Mouse (Mus musculus) liver, embryonic 14.5 days (tissue): Measurements from ENCODE around the gene Dnm1. TPM values are rescaled to one million over a fixed set of nuclear protein-coding genes. Genes with fewer than 3 reads are reported as not detected.

Experiments
- ATAC-seq: fragments of 200-750 bp; cut with Nextera tagmentation; 2 replicates; pipeline ENCODE4 v1.8.0; 2017; ENCODE audit warnings: moderate number of reproducible peaks, mild to moderate bottlenecking, moderate library complexity; ENCODE audit not compliant: insufficient read depth
- DNase-seq, 3 experiments: peaks; one replicate each; pipeline ENCODE4 v3.0.0-alpha.2; 2012 to 2013; ENCODE audit warnings: low read depth in 3 of 3, low spot score in 3 of 3
- H3K27ac ChIP-seq: fragments of 300-500 bp; sonication (generic); 2 replicates; pipeline ENCODE4 v1.5.1; 2014; ENCODE audit warnings: moderate library complexity, mild to moderate bottlenecking, control low read depth, inconsistent platforms
- H3K27me3 ChIP-seq: fragments of 300-500 bp; sonication (generic); 2 replicates; pipeline ENCODE4 v1.6.1; 2014; ENCODE audit warnings: mild to moderate bottlenecking, low read length, moderate library complexity; ENCODE audit not compliant: control insufficient read depth, insufficient read depth
- H3K36me3 ChIP-seq: fragments of 300-500 bp; sonication (generic); replicated peaks from 2 replicates; pipeline ENCODE4 v1.6.1; 2014; ENCODE audit warnings: low read depth; ENCODE audit not compliant: control insufficient read depth, insufficient read depth
- H3K4me1 ChIP-seq, 2 experiments: fragments of 200-500 bp in 1 of 2; fragments of 300-500 bp in 1 of 2; sonication (generic) in 1 of 2; replicated peaks; 2 replicates each; pipeline ENCODE4 v1.6.1; 2012 to 2014; ENCODE audit warnings: antibody characterized with exemption in 1 of 2, inconsistent platforms in 1 of 2, low read length in 1 of 2; ENCODE audit not compliant: control insufficient read depth in 2 of 2, insufficient read depth in 2 of 2
- H3K4me2 ChIP-seq: fragments of 300-500 bp; sonication (generic); 2 replicates; pipeline ENCODE4 v1.6.1; 2014; ENCODE audit warnings: low read depth, mild to moderate bottlenecking, control low read depth, moderate library complexity
- H3K4me3 ChIP-seq, 2 experiments: fragments of 200-500 bp in 1 of 2; fragments of 300-500 bp in 1 of 2; sonication (generic) in 1 of 2; 2 replicates each; pipeline ENCODE4 v1.5.1; 2012 to 2014; ENCODE audit warnings: low read depth in 2 of 2, low read length in 2 of 2, mild to moderate bottlenecking in 2 of 2, control low read depth in 1 of 2, inconsistent platforms in 1 of 2, moderate library complexity in 1 of 2; ENCODE audit not compliant: insufficient read depth in 1 of 2
- H3K9ac ChIP-seq: fragments of 300-500 bp; sonication (generic); replicated peaks from 2 replicates; pipeline ENCODE4 v1.6.1; 2014; ENCODE audit warnings: mild to moderate bottlenecking, control low read depth, moderate library complexity
- H3K9me3 ChIP-seq: fragments of 300-500 bp; sonication (generic); 2 replicates; pipeline ENCODE4 v1.6.1; 2016; ENCODE audit warnings: low read length, mixed read lengths; ENCODE audit not compliant: control insufficient read depth
- CTCF ChIP-seq: IDR thresholded peaks from 2 replicates; pipeline ENCODE4 v1.5.1; 2016; ENCODE audit warnings: antibody characterized with exemption, low read depth, control low read depth
- EP300 ChIP-seq: IDR thresholded peaks from 2 replicates; pipeline ENCODE4 v1.6.1; 2016; ENCODE audit warnings: antibody characterized with exemption, low read depth
- WGBS: fragments of 180-500 bp; shearing (Covaris S2); extraction: QIAGEN DNeasy Blood & Tissue Kit; methylation state at CpG from one replicate; pipeline ENCODE4 v1.1.7; 2014; ENCODE audit not compliant: insufficient replicate concordance; 5-methylcytosine and 5-hydroxymethylcytosine counted together
- polyA plus RNA-seq, 2 experiments: library from polyadenylated mRNA; depleted of rRNA in 1 of 2; stranded (reverse) in 1 of 2; unstranded in 1 of 2; fragments of >200 nt; fragmentation: Nextera tagmentation in 1 of 2; extraction: Ambion mirVana in 1 of 2; gene quantifications; 2 replicates each; pipeline versions ENCODE4 v1.2.1 to v1.2.3; 2012 to 2014

Gene Dnm1
- polyA plus RNA-seq, 2 experiments = 0.43 to 2.9 TPM

- ATAC-seq (no peak), DNase-seq (no peak)
- no peak overlapping the region for H3K4me2 ChIP-seq
- TF ChIP-seq EP300 (no peak), CTCF (no peak)
- no peak overlapping the region for H3K9ac ChIP-seq
- H3K36me3 ChIP-seq = no peaks in the 10 kb centered on the region
- no peak overlapping the region for H3K4me3 ChIP-seq
- no peaks in the 10 kb centered on the region for H3K9me3 ChIP-seq
- WGBS = 56% methylated on average over 2 of the region's 2 CpGs
- no peak overlapping the region for H3K27ac ChIP-seq
- H3K4me1 ChIP-seq = no peaks in the 10 kb centered on the region
- no peaks in the 10 kb centered on the region for H3K27me3 ChIP-seq
Measured at GRCm38 (mm10) chr2:32343351-32343671, 9.8 kb downstream of the Dnm1 start.

GRCm38 (mm10) chr2:32342539-32343350, 10.4 kb downstream of the Dnm1 start:
- H3K4me1 ChIP-seq = no peaks in the 10 kb centered on the region
- ATAC-seq (no peak), DNase-seq (no peak)
- H3K36me3 ChIP-seq = no peaks in the 10 kb centered on the region
- WGBS = 55% methylated on average over 6 of the region's 6 CpGs
- TF ChIP-seq CTCF = no peak
- TF ChIP-seq EP300 = no peak
- no peak overlapping the region for H3K9ac ChIP-seq
- no peaks in the 10 kb centered on the region for H3K27me3 ChIP-seq
- H3K27ac ChIP-seq = no peak overlapping the region
- H3K4me2 ChIP-seq = no peak overlapping the region
- no peaks in the 10 kb centered on the region for H3K9me3 ChIP-seq
- no peak overlapping the region for H3K4me3 ChIP-seq

GRCm38 (mm10) chr2:32342039-32342438, 11.1 kb downstream of the Dnm1 start:
- Histone ChIP-seq H3K4me2 (no peak overlapping the region), H3K27ac (no peak overlapping the region), H3K27me3 (no peaks in the 10 kb centered on the region), H3K4me1 (no peaks in the 10 kb centered on the region), H3K9me3 (no peaks in the 10 kb centered on the region), H3K4me3 (no peak overlapping the region), H3K36me3 (no peaks in the 10 kb centered on the region), H3K9ac (no peak overlapping the region)
- TF ChIP-seq EP300 = no peak
- no peak for TF ChIP-seq CTCF
- DNase-seq = no peak
- WGBS = 57% methylated on average over 4 of the region's 4 CpGs
- ATAC-seq = no peak

DNA sequence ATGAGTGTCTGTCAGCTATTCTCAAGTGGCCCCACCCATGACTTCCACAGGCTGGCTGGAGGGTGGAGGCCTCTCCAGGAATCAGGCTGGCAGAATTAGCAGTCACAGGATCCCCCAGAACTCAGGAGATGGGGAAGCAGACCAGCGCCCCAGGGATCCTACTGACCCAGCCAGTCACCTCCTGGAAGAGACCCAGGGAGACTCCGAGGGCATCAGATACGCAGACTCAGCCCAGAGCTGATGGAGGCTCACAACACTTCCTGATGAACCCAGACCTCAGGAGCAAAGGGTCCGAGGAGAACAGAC, 11.6 kb downstream of the Dnm1 start:
- Histone ChIP-seq H3K9me3 (no peaks in the 10 kb centered on the region), H3K36me3 (no peaks in the 10 kb centered on the region), H3K9ac (no peak overlapping the region), H3K4me1 (no peaks in the 10 kb centered on the region), H3K4me2 (no peak overlapping the region), H3K4me3 (no peak overlapping the region), H3K27ac (no peak overlapping the region), H3K27me3 (no peaks in the 10 kb centered on the region; the same call in 1 of the 2 replicates)
- TF ChIP-seq CTCF = no peak
- TF ChIP-seq EP300 = no peak
- no peak for ATAC-seq
- DNase-seq = no peak
- 54% methylated on average over 4 of the region's 4 CpGs for WGBS

DNA sequence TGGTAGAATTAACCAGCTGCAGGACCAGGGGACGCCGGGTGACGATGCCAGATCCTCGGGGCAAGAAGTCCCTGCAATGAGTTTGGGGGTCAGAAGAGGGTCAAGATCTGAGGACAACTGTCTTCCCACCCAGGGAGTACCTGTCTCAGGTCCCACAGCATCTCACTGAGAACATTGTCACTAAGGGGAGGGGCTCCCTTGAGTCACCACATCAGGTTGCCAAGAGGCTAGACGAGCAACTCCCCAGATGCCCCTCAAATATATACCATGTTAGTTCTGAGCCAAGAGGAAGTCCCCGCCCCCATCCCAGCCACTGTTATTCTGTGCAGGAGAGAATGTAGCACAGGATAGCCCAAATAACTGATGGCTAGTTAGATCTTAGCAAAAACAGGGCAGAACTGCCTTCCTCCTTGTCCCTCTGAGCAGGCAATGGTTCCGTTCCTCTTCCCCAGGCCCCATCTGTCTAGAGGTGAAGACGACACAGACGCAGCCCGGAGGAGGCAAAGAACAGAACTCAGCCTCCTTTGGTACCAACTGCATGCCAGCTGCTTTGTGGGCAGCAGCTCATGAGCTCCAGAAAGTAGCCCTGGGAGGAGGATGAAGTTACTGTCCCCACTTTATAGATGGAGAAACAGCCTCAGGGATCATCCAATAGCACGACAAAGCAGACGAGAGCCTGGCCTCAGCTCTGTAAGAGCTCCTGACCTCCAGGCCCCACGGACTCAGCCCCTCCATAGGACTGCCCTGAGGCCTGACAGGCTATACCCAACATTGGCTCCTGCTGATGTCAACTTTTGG, 12.1 kb downstream of the Dnm1 start:
- Histone ChIP-seq H3K4me1 (no peaks in the 10 kb centered on the region), H3K36me3 (no peaks in the 10 kb centered on the region), H3K4me2 (no peak overlapping the region), H3K9ac (no peak overlapping the region), H3K27ac (no peak overlapping the region), H3K9me3 (no peaks in the 10 kb centered on the region), H3K27me3 (no peaks in the 10 kb centered on the region; the same call in 1 of the 2 replicates), H3K4me3 (no peak overlapping the region)
- TF ChIP-seq EP300 (no peak), CTCF (no peak)
- 63% methylated on average over 13 of the region's 13 CpGs for WGBS
- ATAC-seq (no peak), DNase-seq (no peak)
